Mouse (Mus musculus) CD4-positive, CD25-positive, alpha-beta regulatory T cell, adult 9 weeks (primary cell): ENCODE measurements around the gene Armc5. TPM values are rescaled to one million over a fixed set of nuclear protein-coding genes. Genes with fewer than 3 reads are reported as not detected.

Experiments
- polyA plus RNA-seq: library from polyadenylated mRNA; unstranded; fragments of 100-300 nt; shearing (Covaris generic); gene quantifications from one replicate; pipeline ENCODE4 v1.2.1, GENCODE M21; 2017

Gene Armc5
- polyA plus RNA-seq = 6.1 TPM

GRCm38 (mm10) chr7:128236856-128237592, at the start of gene Armc5:
TSS of gene Armc5 (plus strand) at chr7:128237342.

GRCm38 (mm10) chr7:128206152-128206551, 31.0 kb upstream of the Armc5 start, which contains the start of gene Cox6a2:
TSS of gene Cox6a2 (minus strand) at chr7:128206387.

GRCm38 (mm10) chr7:128237927-128238778, 1.0 kb downstream of the Armc5 start, which contains the start of gene 9130023H24Rik:
TSS of gene 9130023H24Rik (minus strand) at chr7:128238031.

GRCm38 (mm10) chr7:128246496-128247391, 9.6 kb downstream of the Armc5 start, which contains the start of gene Tgfb1i1:
TSS of gene Tgfb1i1 (plus strand) at chr7:128246812.

GRCm38 (mm10) chr7:128265411-128265810, 28.3 kb downstream of the Armc5 start, which contains the start of gene Slc5a2:
TSS of gene Slc5a2 (plus strand) at chr7:128265657.

Other genes with a start within 250 kb of the Armc5 start
- gene Pycard, start 243.5 kb upstream of the Armc5 start, polyA plus RNA-seq = 357 TPM
- gene Trim72, start 233.4 kb upstream of the Armc5 start, polyA plus RNA-seq = not detected
- gene Itgam, start 174.7 kb upstream of the Armc5 start, polyA plus RNA-seq = 1.6 TPM
- gene Gm49368, start 174.7 kb upstream of the Armc5 start, polyA plus RNA-seq = not detected
- 0.32 TPM for gene Itgax, start 107.8 kb upstream of the Armc5 start, polyA plus RNA-seq
- gene Itgad, start 83.0 kb upstream of the Armc5 start, polyA plus RNA-seq = 1.8 TPM
- not detected for gene Cox6a2, start 31.0 kb upstream of the Armc5 start, polyA plus RNA-seq
- gene 9130023H24Rik, start 689 bp downstream of the Armc5 start, polyA plus RNA-seq = 1.8 TPM
- gene Tgfb1i1, start 9.5 kb downstream of the Armc5 start, polyA plus RNA-seq = 1.0 TPM
- gene Slc5a2, start 28.3 kb downstream of the Armc5 start, polyA plus RNA-seq = not detected
- gene BC017158, start 60.8 kb downstream of the Armc5 start, polyA plus RNA-seq = 9.5 TPM
- gene Rgs10, start 181.4 kb downstream of the Armc5 start, polyA plus RNA-seq = 372 TPM
- 57.6 TPM for gene Tial1, start 224.4 kb downstream of the Armc5 start, polyA plus RNA-seq